Mouse (Mus musculus) T-cell, adult 2 months (primary cell): Measurements from ENCODE around the gene Cnot11.

Experiments
- DNase-seq: peaks from one replicate; pipeline ENCODE4 v3.0.0; 2022; ENCODE audit warnings: low spot score

The Cnot11 gene

DNA sequence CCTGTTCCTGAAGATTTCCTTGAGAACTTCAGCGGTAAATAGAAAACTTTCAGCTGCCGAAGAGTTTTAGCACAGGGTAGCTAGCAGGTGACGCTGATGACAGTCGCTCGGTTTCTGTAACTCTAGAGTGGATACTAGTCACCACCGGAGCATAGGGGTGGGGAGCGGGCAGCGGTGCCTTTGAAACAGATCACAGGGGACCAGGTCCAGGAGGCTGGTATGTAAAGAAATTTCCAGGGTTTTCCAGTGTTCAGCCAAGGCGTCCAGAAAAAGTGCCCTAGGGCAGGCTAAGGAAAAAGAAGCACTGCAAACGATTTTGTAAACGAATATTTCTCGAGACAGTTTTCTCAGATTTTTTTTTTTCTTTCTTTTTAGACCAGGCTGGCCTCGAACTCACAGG is at the start of gene Cnot11:
TSS of gene Cnot11 (plus strand) at position 162 of the 400 bp plus-strand sequence.
- DNase-seq, result no peak

DNA sequence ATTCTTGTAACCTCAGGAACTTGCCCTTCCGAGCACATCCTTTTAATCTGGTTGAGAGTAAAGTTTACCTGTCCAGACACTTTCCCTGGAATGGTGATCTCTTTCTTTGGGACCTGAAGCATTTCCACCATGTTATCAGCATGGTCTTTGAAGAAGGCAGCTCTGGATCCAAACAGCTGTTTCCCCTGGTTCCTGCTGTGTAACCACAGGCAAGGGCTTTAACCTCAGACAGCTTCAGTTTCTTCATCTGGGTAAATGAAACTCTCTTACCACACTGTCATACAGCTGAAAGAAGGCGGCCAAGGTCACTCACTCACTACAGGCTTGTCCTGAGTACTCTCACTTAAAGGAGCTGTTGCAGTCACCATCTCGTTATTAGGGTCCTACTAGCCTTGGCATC is 47.4 kb upstream of the Cnot11 start:
- no peak for DNase-seq

DNA sequence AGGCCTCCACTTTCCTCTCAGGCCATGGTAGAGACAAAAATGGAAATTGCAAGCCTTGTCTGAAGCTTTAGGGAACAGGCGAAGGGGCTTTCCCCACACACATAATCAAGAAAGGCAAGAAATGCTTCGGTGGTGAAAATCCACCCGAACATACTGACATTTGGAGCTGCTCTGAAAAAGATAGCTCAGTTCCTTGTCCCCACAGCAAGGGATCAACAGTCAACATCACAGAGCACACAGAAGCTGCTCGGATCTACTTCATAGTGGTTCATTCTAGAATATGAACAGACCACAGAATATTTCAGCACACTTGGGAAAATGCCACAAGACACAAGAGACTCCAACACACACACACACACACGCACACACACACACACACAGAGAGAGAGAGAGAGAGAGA is 41.6 kb upstream of the Cnot11 start:
- DNase-seq, result no peak

DNA sequence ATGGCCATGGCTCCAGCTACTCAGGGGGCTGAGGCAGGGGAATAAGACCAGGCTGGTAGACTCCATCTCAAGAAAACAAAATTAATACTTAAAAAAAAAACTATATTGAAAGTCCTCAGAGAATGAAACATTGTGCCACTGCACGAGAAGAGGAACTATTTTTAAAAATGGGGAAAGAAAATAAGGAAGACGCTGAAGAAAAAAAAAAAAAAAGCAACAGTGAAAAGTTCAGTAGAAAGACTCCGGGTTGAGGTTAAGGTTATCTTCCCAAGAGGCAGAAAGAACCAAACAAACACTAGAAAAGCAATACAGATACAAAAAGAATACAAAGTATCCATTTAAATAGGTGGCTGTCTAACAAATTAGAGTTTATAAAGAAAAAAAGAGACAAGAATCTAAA is 41.1 kb upstream of the Cnot11 start:
- no peak for DNase-seq

DNA sequence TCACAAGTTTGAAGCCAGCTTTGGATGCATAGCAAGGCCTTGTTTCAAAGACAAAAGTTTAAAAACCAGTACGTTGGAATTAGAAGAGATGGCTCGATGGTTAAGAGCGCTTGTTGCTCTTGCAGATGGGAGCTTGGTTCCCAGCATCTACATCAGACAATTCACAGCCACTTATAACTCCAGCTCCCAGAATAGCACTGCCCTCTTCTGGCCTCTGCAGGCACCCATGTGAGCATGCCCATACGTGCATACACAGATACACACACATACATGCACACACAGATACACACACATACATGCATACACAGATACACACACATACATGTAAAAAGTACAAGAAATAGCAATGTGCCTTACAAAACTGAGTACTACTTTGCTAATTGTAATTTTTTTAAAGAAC is 37.8 kb upstream of the Cnot11 start:
- no peak for DNase-seq

DNA sequence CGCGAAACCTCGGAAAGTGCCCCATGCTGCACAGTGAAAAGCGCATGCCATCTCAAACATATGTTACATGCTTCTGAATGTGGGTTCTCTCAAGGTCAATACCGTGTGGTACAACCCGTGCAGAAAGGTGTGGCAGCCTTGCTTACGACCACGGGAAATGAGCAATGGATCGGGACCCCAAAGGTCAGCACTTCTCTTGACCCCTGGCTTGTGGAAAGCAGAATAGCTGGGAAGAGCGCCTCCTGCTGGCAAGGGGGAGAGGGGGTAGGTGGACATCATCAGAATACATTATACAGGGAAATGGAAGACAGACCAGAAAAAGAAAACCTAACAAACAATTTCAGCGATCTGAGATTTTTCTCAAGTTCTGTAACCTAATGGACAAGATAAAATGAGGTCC is 37.0 kb upstream of the Cnot11 start:
- DNase-seq, result no peak

DNA sequence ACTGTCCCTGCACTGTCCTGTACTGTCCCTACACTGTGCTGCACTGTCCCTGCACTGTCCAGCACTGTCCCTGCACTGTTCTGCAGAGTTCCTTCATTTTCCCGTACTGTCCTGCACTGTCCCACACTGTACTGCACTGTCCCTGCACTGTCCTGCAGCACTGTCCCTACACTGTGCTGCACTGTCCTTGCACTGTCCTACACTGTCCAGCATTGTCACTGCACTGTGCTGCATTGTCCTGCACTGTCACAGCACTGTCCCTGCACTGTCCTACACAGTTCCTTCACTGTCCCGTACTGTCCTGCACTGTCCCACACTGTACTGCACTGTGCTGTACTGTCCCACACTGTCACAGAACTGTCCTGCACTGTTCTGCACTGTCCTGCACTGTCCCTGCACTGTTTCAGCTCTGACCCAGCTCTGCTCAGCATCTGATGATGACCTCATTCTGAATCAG is 35.3 kb upstream of the Cnot11 start:
- no peak for DNase-seq

DNA sequence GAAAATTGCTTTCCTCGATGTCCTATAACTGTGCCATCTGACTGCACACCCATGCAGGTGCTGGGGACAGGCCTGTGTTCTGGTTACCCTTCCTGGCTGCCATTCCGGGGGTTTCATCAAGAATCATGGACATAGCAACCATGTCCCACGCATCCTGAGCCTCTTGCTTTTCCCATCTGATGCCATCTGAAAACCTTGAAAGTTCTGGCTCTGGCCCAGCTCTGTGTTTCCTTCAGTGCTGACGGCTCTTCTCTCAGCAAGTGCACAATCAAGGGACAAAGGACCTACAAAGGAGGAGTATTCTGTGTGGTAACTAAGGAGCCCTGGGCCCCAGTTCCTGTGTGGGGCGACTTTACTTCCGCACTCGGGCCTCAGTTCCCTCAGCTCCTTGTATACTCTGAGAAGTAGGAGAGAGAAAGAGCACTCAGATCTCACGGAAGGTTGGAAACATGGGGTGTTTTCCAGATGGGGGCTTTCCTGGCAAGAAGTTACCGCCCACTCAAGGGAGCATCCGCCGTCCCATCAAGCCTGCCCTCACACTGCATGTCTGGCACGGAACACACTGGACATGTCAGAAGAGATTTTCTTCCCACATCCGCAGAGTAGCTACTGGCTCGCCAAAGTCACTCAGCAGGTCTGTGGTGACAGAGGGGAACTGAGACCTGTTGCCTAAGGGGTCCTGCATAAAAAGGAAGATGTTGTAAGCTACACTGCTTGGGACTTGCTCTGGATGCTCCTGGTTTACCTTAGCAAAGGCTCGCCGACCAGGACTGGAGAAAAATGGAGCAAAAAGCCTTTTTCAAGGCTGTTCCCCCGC is 31.8 kb upstream of the Cnot11 start:
- peak; percentile 3 for DNase-seq

DNA sequence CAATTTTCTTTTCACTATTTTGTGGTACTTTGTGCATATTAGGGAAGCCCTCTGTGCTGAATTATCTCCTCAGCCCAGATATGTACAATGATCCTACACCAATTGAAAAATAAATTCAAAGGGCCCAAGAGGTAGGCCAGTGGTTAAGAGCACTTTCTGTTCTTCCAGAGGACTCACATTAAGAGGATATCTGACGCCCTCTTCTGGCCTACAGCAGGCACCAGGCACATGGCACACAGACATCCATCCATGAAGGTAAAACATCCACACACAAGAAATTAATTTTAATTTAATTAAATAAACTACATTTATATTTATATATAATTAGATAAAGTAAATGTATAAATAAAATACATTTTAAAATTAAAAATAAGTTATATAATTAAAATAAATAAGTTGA is 30.5 kb upstream of the Cnot11 start:
- DNase-seq, result no peak

DNA sequence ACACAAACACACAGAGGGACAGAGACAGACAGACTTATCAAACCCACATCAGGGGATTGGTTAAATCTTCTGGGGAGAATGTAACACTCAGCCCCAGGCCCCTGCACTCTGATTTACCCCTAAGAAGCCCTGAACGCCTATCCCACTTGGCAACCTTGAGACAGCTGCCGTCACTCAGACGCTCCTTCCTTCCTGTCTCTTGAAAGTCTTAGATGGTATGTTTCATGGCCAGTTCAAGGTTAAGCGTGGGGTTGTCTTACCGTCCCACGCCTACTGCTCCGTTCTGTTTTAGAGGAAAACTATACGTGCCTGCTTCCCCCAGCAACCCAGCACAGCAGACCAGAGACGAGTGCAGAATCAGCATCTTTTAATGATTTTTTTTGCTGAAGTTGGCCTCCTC is 29.2 kb upstream of the Cnot11 start:
- no peak for DNase-seq

DNA sequence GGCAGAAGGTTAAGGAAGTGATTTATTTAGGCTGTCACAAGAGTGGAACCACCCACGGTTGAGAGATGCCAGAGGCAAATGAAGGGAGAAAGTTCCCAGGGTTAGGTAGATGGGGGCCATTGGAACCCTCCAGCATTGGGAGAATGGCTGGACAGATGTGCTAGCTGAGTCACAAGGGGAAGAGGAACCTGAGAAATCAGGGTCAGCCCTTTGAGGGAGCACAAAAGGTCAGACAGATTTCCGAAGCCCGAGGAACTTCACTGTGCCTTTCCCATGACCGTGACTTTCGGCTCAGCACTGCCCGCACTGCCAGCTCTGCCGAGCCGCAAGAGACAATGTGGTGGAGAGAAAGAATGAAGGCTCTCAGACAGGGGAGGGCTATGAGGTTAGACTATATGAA is 23.0 kb upstream of the Cnot11 start:
- DNase-seq, result no peak

DNA sequence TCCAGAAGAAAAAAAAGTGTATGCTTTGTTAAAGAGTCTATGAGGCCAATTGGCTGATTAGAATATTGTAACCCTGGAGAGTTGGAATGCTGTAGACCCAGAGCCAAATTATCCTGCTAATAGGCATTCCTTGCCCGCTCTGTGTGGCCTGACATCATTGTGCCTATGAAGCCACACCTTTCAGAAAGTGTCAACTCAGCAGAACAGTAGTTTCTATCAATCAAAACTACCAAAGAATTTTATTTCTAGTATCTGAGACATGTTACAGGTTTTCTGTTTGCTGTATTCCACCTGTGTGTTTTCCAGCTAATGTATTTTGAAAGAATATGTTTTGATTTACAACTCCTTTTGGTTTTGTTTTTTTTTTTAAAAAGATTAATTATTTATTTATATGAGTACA is 22.6 kb upstream of the Cnot11 start:
- DNase-seq, result no peak

DNA sequence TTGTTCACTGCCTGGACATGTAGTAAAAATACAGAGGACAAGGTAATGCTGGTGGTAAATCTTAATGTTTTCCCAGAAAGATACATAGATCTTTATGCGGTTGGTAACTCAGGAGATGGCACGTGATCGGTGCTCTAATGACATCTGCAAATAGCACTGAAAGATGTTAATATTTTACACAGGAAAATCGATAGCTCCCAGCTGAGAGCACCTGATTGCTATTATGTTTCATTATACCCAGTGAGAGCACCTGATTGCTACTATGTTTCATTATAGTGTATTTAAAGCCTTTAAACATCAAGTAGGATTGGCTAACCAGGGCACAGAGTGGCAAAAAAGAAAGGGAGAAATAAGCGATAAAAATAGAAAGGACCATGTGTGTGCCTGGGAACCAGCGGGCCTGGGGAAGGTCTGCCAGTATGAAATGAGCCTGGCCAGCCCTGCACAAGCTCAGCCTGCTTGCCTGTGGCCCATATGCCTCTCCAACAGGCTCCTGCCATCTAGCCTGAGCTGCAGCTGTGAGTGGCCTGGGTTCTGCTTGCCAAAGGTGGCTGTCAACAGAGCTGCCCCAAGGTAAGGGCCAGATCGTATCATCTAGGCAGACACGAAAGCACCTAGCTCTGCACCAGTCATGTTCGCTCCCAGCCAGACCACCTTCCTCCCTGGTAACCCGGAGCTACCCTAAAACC is 19.3 kb upstream of the Cnot11 start:
- no peak for DNase-seq

DNA sequence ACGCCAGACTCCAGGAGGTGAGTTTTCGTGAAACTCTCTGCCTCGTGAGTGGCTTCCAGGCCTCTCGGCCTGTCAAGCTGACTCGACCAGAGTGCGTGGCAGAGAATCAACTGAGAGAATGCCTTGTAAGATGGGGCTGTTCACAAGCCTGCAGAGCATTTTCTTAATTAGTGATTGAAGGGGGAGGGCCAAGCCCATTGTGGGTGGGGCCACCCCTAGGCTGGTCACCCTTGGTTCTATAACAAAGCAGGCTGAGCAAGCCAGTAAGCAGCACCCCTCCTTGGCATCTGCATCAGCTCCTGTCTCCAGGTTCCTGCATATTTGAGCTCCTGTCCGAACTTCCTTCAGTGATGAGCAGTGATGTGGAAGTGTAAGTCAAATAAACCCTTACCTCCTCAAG is 13.5 kb upstream of the Cnot11 start:
- no peak for DNase-seq

DNA sequence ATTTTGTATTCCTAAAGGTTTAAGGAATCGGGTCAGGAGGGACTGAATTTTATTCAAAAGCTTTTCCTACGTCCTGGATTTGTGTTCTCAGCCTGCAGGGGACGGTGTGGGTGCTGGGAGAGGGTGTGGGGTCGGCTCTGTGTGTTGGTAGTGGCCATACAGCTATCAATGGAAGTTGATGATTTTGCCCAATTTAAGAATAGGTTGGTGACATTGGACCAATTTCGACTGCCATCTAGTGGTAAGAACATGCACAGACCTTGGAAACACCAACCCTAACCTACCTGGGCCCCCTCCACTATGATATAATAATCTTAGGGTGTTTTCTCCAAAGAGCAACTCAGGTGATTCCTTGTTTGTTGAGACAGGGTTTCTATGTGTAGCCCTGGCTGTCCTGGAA is 12.3 kb upstream of the Cnot11 start:
- peak; percentile 22 for DNase-seq

DNA sequence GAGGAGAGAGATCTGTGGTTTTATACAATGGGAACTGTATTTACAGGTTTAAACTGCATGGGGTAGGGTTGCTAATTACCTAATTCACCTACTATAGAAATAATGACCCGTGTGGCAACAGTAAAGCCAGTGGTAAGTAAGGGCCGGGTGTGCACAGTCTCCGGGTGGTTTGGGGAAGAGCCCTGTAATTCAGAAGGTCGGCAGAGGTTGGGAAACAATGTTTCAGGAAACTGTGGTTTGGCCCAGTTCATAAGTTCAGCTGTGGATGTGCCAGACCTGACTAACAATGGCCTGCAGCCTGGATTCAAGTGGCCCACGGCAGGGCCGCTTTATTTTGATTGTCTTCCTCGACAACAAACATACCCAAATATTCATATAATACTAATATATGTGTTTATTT is 9.0 kb upstream of the Cnot11 start:
- DNase-seq, result no peak

DNA sequence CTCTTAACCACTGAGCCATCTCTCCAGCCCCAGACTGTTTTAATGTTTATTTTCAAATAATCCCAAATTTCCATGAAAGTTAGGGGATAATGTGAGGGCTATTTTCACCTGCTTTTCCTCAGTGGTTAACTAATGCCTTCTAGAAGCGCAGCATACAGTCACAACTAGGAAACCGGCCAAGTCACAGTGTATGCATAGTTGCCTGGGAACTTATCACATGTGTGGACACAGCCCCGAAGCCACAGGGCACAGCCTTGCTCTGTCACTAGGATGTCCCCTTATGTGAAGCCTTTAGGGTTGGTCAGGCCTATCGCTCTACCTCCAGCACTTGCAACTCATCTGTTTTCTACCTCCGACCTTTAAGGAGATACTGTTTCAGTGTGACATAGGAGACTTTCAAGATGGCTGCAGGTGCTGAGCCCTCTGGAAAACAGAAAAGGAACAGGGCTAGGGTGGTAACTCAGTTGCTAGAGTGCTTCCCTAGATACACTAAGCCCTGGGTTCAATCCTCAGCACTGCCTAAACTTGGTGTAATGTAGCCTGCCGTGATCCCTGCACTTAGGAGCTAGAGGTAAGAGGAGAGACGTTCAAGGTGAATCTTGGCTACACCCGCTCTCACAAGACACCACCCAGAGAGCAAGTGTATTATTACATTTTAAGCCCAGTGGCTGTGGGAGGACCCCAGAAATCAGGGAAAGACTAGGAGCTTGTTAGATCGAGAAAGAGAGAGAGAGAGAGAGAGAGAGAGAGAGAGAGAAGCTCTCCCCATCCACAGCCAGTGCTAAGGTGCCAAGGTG is 8.2 kb upstream of the Cnot11 start:
- DNase-seq, result no peak

DNA sequence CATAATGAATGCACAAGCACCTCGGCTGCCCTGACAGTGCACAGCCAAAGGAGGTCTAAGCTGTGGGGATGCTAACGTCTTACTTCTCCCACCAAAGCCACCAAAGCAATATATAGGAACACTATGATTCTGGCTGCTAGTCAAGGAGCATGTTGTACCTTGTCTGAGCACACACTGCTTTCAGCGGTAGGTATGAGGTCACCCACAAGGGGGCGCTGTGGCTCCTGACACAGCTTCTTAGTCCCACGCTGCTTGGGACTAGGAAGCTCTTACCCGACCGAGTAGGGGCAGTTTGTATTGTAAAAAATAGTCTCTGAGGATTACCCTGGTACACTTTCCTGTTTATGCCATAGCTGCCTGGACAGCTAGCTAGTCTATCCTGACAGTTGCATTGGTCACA is 7.4 kb upstream of the Cnot11 start:
- DNase-seq, result peak; percentile 78

DNA sequence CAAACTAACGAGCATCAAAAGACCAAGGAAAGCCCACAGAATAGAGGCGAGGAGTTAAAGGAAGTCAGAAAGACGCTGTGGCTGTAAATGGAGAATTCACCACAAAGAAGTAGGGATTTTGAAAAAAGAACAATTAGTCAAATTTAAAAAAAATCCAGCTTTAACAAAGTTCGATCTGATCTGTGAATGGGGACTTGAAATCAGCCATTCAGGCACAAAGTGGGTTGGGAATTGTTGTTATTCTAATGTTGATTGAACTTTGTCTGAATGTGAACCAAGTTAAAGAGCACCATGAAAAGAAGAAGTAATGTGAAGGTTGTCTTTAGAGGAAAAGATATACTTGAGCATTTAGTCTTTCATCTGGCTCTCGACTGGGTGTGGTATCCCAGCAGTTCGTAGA is 6.5 kb upstream of the Cnot11 start:
- no peak for DNase-seq

DNA sequence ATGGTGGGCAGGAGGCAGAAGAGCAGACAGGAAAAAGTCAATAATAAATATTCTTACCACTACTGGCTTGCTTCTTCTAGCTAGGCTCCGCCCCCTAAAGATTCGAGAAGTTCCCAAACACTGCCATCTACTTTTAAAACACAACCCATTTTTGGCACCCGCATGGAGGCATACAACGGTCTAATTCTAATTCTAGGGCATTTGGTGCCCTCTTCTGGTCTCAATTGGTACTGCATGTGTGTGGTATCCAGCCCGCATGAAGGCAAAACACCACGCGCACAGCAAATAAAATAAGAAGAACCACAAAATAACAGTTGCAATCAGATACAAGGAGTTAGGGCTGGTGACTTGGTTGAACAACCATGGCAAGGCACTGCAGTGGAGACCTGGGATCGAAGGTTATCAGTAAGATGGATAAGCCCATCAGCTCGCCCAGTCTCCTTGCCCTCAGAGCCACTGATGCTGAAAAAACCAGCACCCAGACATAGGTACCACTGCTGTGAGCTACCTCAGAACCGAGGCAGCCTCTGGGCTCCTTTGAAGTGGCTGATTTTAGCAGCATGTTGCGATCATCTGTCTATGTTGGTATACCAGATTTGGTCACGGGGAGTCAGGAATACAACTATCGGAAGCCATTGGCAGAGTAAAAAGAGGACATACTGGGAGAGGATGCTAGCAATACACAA is 4.4 kb upstream of the Cnot11 start:
- DNase-seq, result peak; percentile 74

DNA sequence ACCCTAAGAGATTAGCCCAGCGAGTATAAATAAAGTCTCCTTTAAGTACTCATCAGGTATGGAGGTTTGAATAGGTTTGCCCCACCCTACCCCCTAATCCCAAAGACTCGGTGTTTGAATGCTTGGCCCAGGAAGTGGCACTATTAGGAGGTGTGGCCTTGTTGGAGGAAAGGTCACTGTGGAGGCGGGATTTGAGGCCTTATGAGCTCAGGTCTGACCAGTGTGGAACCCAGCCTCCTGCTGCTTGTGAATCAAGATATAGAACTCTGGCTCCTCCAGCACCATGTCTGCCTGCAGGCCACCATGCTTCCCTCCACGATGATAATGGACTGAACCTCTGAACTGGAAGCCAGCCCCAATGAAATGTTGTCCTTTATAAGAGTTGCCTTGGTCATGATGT is 3.8 kb upstream of the Cnot11 start:
- DNase-seq, result no peak

DNA sequence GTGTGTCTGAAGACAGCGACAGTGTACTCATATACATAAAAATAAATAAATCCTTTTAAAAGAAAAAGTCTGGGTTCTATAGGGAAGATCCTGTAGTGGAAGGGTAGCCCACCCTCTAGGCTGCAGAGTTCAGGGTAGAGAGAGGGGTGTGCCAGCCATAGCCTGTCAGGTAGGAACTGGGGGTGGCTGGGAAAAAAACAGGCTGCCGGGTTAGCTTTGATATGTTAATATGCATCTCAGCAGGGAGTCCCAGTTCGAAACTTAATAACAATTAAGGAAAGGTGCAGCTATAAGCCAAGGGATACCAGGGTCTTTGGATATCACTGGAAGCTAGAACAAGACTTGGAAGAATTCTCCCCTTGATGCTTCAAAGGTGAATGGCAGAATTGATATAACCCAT is 875 bp upstream of the Cnot11 start:
- no peak for DNase-seq
